Mouse (Mus musculus): ENCODE data around the gene Hist2h2ab.

- no peak for TF ChIP-seq MAFK (IDR thresholded peaks at IDR 0.05; ENCODE audit: insufficient read depth, low read depth, low read length)
- no peak for TF ChIP-seq ZNF384 (IDR thresholded peaks at IDR 0.05; ENCODE audit: low read depth, low read length)
These were observed 44.1 kb downstream of the Hist2h2ab start for GRCm38 (mm10) chr3:96263558-96264403.

All from ES-E14 (cell line).